Mouse (Mus musculus): ENCODE measurements around the gene Adcy5. TPM values are rescaled to one million over a fixed set of nuclear protein-coding genes. Genes with fewer than 3 reads are reported as not detected.
A peak's percentile ranks its signal among the peaks of the same experiment; 100 is the strongest.

Adcy5 gene
- total and polyA plus RNA-seq, 3 experiments = 47.1 to 56.2 (median 52.9) TPM

DNA sequence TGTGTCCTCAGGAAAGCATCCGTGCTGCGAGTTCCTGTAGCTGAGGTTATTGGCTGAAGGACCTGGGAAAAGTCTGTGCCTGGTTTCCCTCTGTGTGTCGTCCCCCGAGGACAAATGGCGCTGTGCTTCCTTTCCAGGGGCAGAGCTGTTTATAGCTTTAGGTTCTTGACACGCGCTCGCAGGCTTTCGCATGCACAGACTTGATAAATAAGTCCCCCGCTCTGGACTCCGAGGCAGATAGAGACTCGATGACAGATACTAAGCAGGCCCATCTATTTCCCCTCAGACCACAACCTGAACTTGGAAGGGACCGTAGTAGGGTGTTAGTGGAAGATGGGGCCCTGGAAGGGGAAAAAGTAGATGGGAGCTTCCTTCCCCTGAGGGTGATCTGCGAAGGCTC is 70.0 kb downstream of the Adcy5 start:
- Histone ChIP-seq H3K27ac (no peak overlapping the region; the same call in 1 of the 2 replicates), H3K9ac (ENCODE audit: low read depth, low read length) (no peak overlapping the region), H3K79me2 (replicated peaks; ENCODE audit: control insufficient read depth, insufficient read depth, low read length) (no peaks in the 10 kb centered on the region), H3K36me3 (ENCODE audit: control insufficient read depth, insufficient read depth, low read length) (no peaks in the 10 kb centered on the region), H3K27me3 (ENCODE audit: control insufficient read depth, insufficient read depth, low read length) (no peaks in the 10 kb centered on the region), H3K4me3 (no peak overlapping the region), H3K4me1 (ENCODE audit: control insufficient read depth, insufficient read depth, low read length) (peaks cover 15% of the 10 kb centered on the region)
- no peak for DNase-seq
- intact Hi-C loops (cut with DNase I) = loop anchor here (5.0 kb wide), 1 partner anchor 67 kb away; no protein-coding TSS in a partner anchor
- 11% methylated on average over 14 of the region's 14 CpGs for WGBS
- no peak for TF ChIP-seq POLR2A (IDR thresholded peaks at IDR 0.05; ENCODE audit: insufficient read depth, low read depth, low read length)
- no peak for TF ChIP-seq EP300 (IDR thresholded peaks at IDR 0.05; ENCODE audit: insufficient read depth, low read depth, low read length)
- no peak for TF ChIP-seq CTCF (IDR thresholded peaks at IDR 0.05)

GRCm38 (mm10) chr16:35229582-35229981 is 74.9 kb downstream of the Adcy5 start:
- WGBS = 10% methylated on average over 11 of the region's 11 CpGs
- TF ChIP-seq CTCF (IDR thresholded peaks at IDR 0.05) (no peak), POLR2A (IDR thresholded peaks at IDR 0.05; ENCODE audit: insufficient read depth, low read depth, low read length) (no peak), EP300 (IDR thresholded peaks at IDR 0.05; ENCODE audit: insufficient read depth, low read depth, low read length) (no peak)
- Histone ChIP-seq H3K9ac (ENCODE audit: low read depth, low read length) (no peak overlapping the region), H3K36me3 (ENCODE audit: control insufficient read depth, insufficient read depth, low read length) (no peaks in the 10 kb centered on the region), H3K79me2 (replicated peaks; ENCODE audit: control insufficient read depth, insufficient read depth, low read length) (no peaks in the 10 kb centered on the region), H3K27ac (no peak overlapping the region), H3K4me1 (ENCODE audit: control insufficient read depth, insufficient read depth, low read length) (peaks cover 18% of the 10 kb centered on the region), H3K4me3 (no peak overlapping the region), H3K27me3 (ENCODE audit: control insufficient read depth, insufficient read depth, low read length) (no peaks in the 10 kb centered on the region)
- DNase-seq = peak; percentile 52 to 58
- intact Hi-C loops (cut with DNase I) = loop anchor here (5.0 kb wide), 1 partner anchor 72 kb away; no protein-coding TSS in a partner anchor

- H3K4me3 ChIP-seq = no peak overlapping the region
- TF ChIP-seq EP300 (IDR thresholded peaks at IDR 0.05; ENCODE audit: insufficient read depth, low read depth, low read length) = no peak
- TF ChIP-seq POLR2A (IDR thresholded peaks at IDR 0.05; ENCODE audit: insufficient read depth, low read depth, low read length) = no peak
- no peak for TF ChIP-seq CTCF (IDR thresholded peaks at IDR 0.05)
- 22% methylated on average over 14 of the region's 14 CpGs for WGBS
- no peaks in the 10 kb centered on the region for H3K36me3 ChIP-seq (ENCODE audit: control insufficient read depth, insufficient read depth, low read length)
- DNase-seq = no peak
- no peak overlapping the region for H3K27ac ChIP-seq
- H3K79me2 ChIP-seq (replicated peaks; ENCODE audit: control insufficient read depth, insufficient read depth, low read length) = no peaks in the 10 kb centered on the region
- H3K4me1 ChIP-seq (ENCODE audit: control insufficient read depth, insufficient read depth, low read length) = peaks cover 14% of the 10 kb centered on the region
- H3K27me3 ChIP-seq (ENCODE audit: control insufficient read depth, insufficient read depth, low read length) = no peaks in the 10 kb centered on the region
- intact Hi-C loops (cut with DNase I) = no loop called here
- no peak overlapping the region for H3K9ac ChIP-seq (ENCODE audit: low read depth, low read length)
These were observed 77.6 kb downstream of the Adcy5 start for GRCm38 (mm10) chr16:35232153-35232750.

- H3K4me3 ChIP-seq = no peak overlapping the region
- TF ChIP-seq POLR2A (IDR thresholded peaks at IDR 0.05; ENCODE audit: insufficient read depth, low read depth, low read length) = no peak
- TF ChIP-seq CTCF (IDR thresholded peaks at IDR 0.05) = no peak
- TF ChIP-seq EP300 (IDR thresholded peaks at IDR 0.05; ENCODE audit: insufficient read depth, low read depth, low read length) = no peak
- 76% methylated on average over 4 of the region's 4 CpGs for WGBS
- no peak overlapping the region for H3K9ac ChIP-seq (ENCODE audit: low read depth, low read length)
- intact Hi-C loops (cut with DNase I) = no loop called here
- peaks cover 14% of the 10 kb centered on the region for H3K4me1 ChIP-seq (ENCODE audit: control insufficient read depth, insufficient read depth, low read length)
- H3K27ac ChIP-seq = no peak overlapping the region
- no peaks in the 10 kb centered on the region for H3K79me2 ChIP-seq (replicated peaks; ENCODE audit: control insufficient read depth, insufficient read depth, low read length)
- no peak for DNase-seq
- no peaks in the 10 kb centered on the region for H3K36me3 ChIP-seq (ENCODE audit: control insufficient read depth, insufficient read depth, low read length)
- no peaks in the 10 kb centered on the region for H3K27me3 ChIP-seq (ENCODE audit: control insufficient read depth, insufficient read depth, low read length)
These were observed 78.7 kb downstream of the Adcy5 start for GRCm38 (mm10) chr16:35233329-35233728.

- 84% methylated on average over 7 of the region's 7 CpGs for WGBS
- Histone ChIP-seq H3K27ac (no peak overlapping the region), H3K79me2 (replicated peaks; ENCODE audit: control insufficient read depth, insufficient read depth, low read length) (no peaks in the 10 kb centered on the region), H3K4me1 (ENCODE audit: control insufficient read depth, insufficient read depth, low read length) (peaks cover 3% of the 10 kb centered on the region; the same call in 1 of the 2 replicates), H3K9ac (ENCODE audit: low read depth, low read length) (no peak overlapping the region), H3K27me3 (ENCODE audit: control insufficient read depth, insufficient read depth, low read length) (no peaks in the 10 kb centered on the region), H3K4me3 (no peak overlapping the region), H3K36me3 (ENCODE audit: control insufficient read depth, insufficient read depth, low read length) (no peaks in the 10 kb centered on the region)
- intact Hi-C loops (cut with DNase I) = no loop called here
- DNase-seq = no peak
- TF ChIP-seq CTCF (IDR thresholded peaks at IDR 0.05) (no peak), POLR2A (IDR thresholded peaks at IDR 0.05; ENCODE audit: insufficient read depth, low read depth, low read length) (no peak), EP300 (IDR thresholded peaks at IDR 0.05; ENCODE audit: insufficient read depth, low read depth, low read length) (no peak)
These were observed 82.4 kb downstream of the Adcy5 start for GRCm38 (mm10) chr16:35237091-35237490.

GRCm38 (mm10) chr16:35239318-35239965 is 84.8 kb downstream of the Adcy5 start:
- H3K9ac ChIP-seq (ENCODE audit: low read depth, low read length) = no peak overlapping the region
- no peaks in the 10 kb centered on the region for H3K27me3 ChIP-seq (ENCODE audit: control insufficient read depth, insufficient read depth, low read length)
- DNase-seq = no peak
- 70% methylated on average over 12 of the region's 12 CpGs for WGBS
- intact Hi-C loops (cut with DNase I) = no loop called here
- no peaks in the 10 kb centered on the region for H3K36me3 ChIP-seq (ENCODE audit: control insufficient read depth, insufficient read depth, low read length)
- TF ChIP-seq EP300 (IDR thresholded peaks at IDR 0.05; ENCODE audit: insufficient read depth, low read depth, low read length) (no peak), CTCF (IDR thresholded peaks at IDR 0.05) (no peak), POLR2A (IDR thresholded peaks at IDR 0.05; ENCODE audit: insufficient read depth, low read depth, low read length) (no peak)
- H3K27ac ChIP-seq = no peak overlapping the region
- no peaks in the 10 kb centered on the region for H3K79me2 ChIP-seq (replicated peaks; ENCODE audit: control insufficient read depth, insufficient read depth, low read length)
- no peaks in the 10 kb centered on the region; the same call in 1 of the 2 replicates for H3K4me1 ChIP-seq (ENCODE audit: control insufficient read depth, insufficient read depth, low read length)
- H3K4me3 ChIP-seq = no peak overlapping the region
